Mouse (Mus musculus) thymus, postnatal 25 days (tissue): ENCODE measurements around the gene Mup9.
"Not testable (repeated sequence)": the region's sequence is repeated elsewhere in the genome, so short reads cannot be mapped to it uniquely, and the experiment has no call there.

Experiments
- DNase-seq: peaks from one replicate; pipeline ENCODE4 v3.0.0; 2022

Gene Mup9

GRCm38 (mm10) chr4:60421852-60422251 lies at the start of gene Mup9:
Gene Mup9 (minus strand): TSS chr4:60421952.
- not testable (repeated sequence) for DNase-seq
